Mouse (Mus musculus) neural tube, embryonic 11.5 days (tissue): ENCODE measurements around the gene Ttc21a. TPM values are rescaled to one million over a fixed set of nuclear protein-coding genes. Genes with fewer than 3 reads are reported as not detected.

ENCODE experiments used
- ATAC-seq: fragments of 200-750 bp; cut with Nextera tagmentation; 2 replicates; pipeline ENCODE4 v1.8.0; 2017; ENCODE audit warnings: moderate number of reproducible peaks, mild to moderate bottlenecking, moderate TSS enrichment, moderate library complexity; ENCODE audit not compliant: insufficient read depth, low FRiP score, low TSS enrichment
- DNase-seq: peaks from one replicate; pipeline ENCODE4 v3.0.0-alpha.2; 2015; ENCODE audit warnings: low spot score
- H3K27ac ChIP-seq: fragments of 300-500 bp; sonication (generic); 2 replicates; pipeline ENCODE4 v1.5.1; 2014; ENCODE audit warnings: low read depth, mild to moderate bottlenecking, low read length
- H3K27me3 ChIP-seq: fragments of 300-500 bp; sonication (generic); 2 replicates; pipeline ENCODE4 v1.6.1; 2014; ENCODE audit warnings: mild to moderate bottlenecking, low read length, mixed read lengths; ENCODE audit not compliant: control insufficient read depth, insufficient read depth
- H3K36me3 ChIP-seq: fragments of 300-500 bp; sonication (generic); 2 replicates; pipeline ENCODE4 v1.6.1; 2014; ENCODE audit warnings: mild to moderate bottlenecking, low read length, moderate library complexity, mixed read lengths; ENCODE audit not compliant: control insufficient read depth, insufficient read depth
- H3K4me1 ChIP-seq: fragments of 300-500 bp; sonication (generic); 2 replicates; pipeline ENCODE4 v1.6.1; 2014; ENCODE audit warnings: low read length, mixed read lengths; ENCODE audit not compliant: control insufficient read depth, insufficient read depth
- H3K4me2 ChIP-seq: fragments of 300-500 bp; sonication (generic); 2 replicates; pipeline ENCODE4 v1.6.1; 2014; ENCODE audit warnings: low read depth, mild to moderate bottlenecking, moderate library complexity
- H3K4me3 ChIP-seq: fragments of 300-500 bp; sonication (generic); 2 replicates; pipeline ENCODE4 v1.5.1; 2014; ENCODE audit warnings: low read depth, low read length
- H3K9ac ChIP-seq: fragments of 300-500 bp; sonication (generic); 2 replicates; pipeline ENCODE4 v1.6.1; 2014; ENCODE audit warnings: mild to moderate bottlenecking, low read length
- H3K9me3 ChIP-seq: fragments of 300-500 bp; sonication (generic); 2 replicates; pipeline ENCODE4 v1.6.1; 2016; ENCODE audit warnings: low read length; ENCODE audit not compliant: control insufficient read depth
- WGBS: fragments of 180-500 bp; shearing (Covaris S2); extraction: QIAGEN DNeasy Blood & Tissue Kit; methylation state at CpG from one replicate; pipeline ENCODE4 v1.1.7; 2014; 5-methylcytosine and 5-hydroxymethylcytosine counted together
- polyA plus RNA-seq: library from polyadenylated mRNA; unstranded; fragments of >200 nt; fragmentation: Nextera tagmentation; extraction: Ambion mirVana; gene quantifications from 2 replicates; pipeline ENCODE4 v1.2.1, GENCODE M21; 2014

Gene Ttc21a
- polyA plus RNA-seq, 1 experiment from 2014 or later, result 0.23 TPM

DNA sequence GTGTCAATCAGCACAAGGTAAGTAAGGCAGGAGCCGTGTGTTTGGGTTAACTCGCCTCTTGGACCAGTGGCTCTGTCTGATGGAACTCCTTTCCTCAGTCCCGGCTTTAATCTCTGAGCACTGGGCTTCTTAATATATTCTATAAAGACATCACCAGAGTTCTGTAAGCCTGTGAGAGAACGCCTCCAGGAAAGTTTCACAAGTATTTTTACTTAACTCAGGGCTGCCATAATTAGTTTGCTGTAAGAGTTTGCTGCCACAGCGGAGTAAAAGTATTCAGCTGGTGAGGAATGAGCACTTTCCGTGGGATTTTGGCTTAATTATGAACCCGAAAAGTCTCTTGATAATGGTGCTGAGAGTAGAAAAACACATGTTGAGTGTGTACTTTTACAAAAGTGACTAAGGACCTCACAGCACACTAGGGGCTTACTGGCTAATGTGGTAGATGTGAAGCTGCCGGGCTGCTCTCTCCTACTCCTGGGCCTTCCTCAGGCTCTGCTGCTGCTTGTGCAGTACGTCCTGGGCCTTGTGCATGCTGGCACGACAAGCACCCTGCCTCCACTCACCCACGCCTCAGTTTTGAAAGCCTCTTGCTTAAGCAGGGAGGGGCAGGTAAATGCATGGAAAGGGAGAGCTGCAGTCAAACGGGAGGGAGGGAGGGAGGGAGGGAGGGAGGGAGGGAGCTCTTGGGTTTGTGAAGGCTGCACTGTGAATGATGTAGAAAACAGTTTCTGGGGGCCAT, 34.8 kb upstream of the Ttc21a start:
- Histone ChIP-seq H3K9ac (no peak overlapping the region), H3K27me3 (no peaks in the 10 kb centered on the region), H3K4me2 (no peak overlapping the region), H3K36me3 (no peaks in the 10 kb centered on the region; the same call in 1 of the 2 replicates), H3K4me3 (no peak overlapping the region), H3K27ac (no peak overlapping the region), H3K9me3 (no peaks in the 10 kb centered on the region), H3K4me1 (no peaks in the 10 kb centered on the region)
- 85% methylated on average over 12 of the region's 12 CpGs for WGBS
- no peak for ATAC-seq
- no peak for DNase-seq

DNA sequence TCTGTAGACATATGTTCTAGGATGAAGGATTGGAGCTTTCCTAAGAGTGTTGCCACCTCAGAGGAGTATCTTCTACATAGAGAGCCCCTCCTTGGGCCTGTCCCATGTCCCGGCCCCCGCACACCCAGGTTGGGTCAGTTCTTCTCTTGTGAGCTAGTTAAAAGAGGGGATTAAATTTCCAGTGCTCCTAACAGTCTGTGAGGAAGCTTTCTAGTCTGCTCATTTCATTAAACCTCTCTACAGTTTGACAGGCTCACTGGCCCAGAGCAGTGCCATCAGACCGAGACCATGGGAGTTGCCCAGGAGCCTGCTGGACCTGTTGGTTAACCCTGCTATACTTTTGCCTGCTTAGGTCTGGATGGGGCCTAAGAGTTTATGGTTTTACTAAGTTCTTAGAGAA, 28.7 kb upstream of the Ttc21a start:
- Histone ChIP-seq H3K4me3 (no peak overlapping the region), H3K36me3 (peaks cover 4% of the 10 kb centered on the region), H3K27ac (no peak overlapping the region), H3K4me2 (no peak overlapping the region), H3K27me3 (no peaks in the 10 kb centered on the region), H3K9me3 (no peaks in the 10 kb centered on the region), H3K9ac (no peak overlapping the region), H3K4me1 (no peaks in the 10 kb centered on the region)
- ATAC-seq (no peak), DNase-seq (no peak)
- WGBS, result 90% methylated on average over 3 of the region's 3 CpGs

DNA sequence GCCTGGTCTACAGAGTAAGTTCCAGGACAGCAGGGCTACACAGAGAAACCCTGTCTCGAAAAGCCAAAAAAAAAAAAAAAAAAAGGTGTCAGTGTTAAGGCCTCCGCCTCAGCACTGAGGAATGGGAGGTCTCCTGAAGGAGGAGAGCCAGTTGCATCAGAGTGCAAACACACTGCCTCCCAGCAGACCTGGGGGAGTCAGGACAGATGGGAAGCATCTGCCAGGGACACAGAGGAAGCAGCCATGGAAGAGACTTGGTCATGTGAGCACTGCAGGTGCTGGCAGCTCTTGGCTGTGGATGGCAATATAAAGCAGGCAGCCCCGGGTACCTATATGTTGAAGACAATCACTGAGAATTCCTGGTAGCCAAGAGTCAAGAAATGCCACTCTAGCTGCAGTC, 27.5 kb upstream of the Ttc21a start:
- ATAC-seq (no peak), DNase-seq (no peak)
- no peak overlapping the region for H3K27ac ChIP-seq
- H3K27me3 ChIP-seq, result no peaks in the 10 kb centered on the region
- H3K9ac ChIP-seq, result no peak overlapping the region
- H3K4me2 ChIP-seq, result no peak overlapping the region
- H3K9me3 ChIP-seq, result no peaks in the 10 kb centered on the region
- WGBS, result 93% methylated on average over 3 of the region's 3 CpGs
- H3K36me3 ChIP-seq, result peaks cover 4% of the 10 kb centered on the region
- H3K4me1 ChIP-seq, result no peaks in the 10 kb centered on the region
- no peak overlapping the region for H3K4me3 ChIP-seq

DNA sequence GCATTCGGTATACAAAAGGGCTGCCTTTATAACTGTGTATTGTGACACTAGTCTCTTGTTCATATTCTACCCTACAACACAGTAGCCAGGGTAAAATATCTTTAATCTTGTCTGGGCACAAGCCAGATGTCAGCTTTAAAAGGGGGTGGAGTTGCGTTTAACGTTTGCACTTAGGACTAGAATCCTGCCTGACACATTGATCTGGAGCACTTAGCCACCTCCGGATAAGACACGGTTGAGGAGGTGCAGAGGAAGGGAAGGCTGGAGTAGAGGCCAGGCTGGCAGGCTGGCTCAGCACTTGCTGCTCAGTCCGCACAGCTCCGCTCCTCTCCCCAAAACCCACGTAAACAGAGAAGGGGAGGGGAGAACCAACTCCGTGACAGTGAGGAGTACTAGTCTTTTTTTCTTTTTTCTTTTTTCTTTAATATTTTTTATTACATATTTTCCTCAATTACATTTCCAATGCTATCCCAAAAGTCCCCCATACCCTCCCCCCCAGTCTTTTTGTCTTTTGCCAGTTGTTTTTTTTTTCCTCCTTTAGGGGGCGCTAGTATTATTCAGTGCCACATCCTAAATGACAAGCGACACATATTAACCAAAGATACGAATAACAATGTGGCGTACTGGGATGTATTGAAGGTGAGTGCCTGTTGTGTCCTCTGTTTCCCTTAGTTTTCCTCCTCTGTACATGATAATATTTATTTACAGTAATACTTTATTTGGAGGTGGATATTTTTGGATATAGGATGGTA, 24.1 kb upstream of the Ttc21a start:
- no peaks in the 10 kb centered on the region for H3K27me3 ChIP-seq
- 82% methylated on average over 13 of the region's 13 CpGs for WGBS
- no peak overlapping the region for H3K27ac ChIP-seq
- no peak overlapping the region for H3K4me3 ChIP-seq
- no peaks in the 10 kb centered on the region for H3K9me3 ChIP-seq
- H3K36me3 ChIP-seq, result peaks cover 9% of the 10 kb centered on the region
- no peak for DNase-seq
- no peak for ATAC-seq
- H3K4me1 ChIP-seq, result no peaks in the 10 kb centered on the region
- H3K4me2 ChIP-seq, result no peak overlapping the region
- H3K9ac ChIP-seq, result no peak overlapping the region

DNA sequence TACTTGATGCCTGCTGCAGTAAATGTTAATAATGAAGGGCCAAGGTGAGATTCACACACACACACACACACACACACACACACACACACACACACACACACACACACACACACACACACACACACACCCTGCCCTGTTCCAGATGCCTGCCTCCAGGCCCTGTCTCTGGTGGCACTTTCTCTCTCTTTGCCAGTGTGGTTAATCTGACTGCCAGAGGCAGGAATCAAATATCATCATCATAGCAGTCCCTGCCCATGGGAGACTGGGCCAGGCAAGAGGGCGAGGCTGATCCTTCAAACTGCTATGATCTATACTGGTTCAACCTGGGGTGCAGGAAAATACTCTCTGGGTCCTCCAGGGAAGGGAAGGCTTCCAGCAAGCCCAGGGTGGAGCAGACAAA, 17.5 kb upstream of the Ttc21a start:
- Histone ChIP-seq H3K9ac (no peak overlapping the region), H3K36me3 (peaks cover 18% of the 10 kb centered on the region), H3K27ac (no peak overlapping the region), H3K4me1 (no peaks in the 10 kb centered on the region), H3K27me3 (no peaks in the 10 kb centered on the region), H3K4me2 (no peak overlapping the region), H3K4me3 (no peak overlapping the region), H3K9me3 (no peaks in the 10 kb centered on the region)
- ATAC-seq (no peak), DNase-seq (no peak)
- WGBS, result 81% methylated on average over 1 of the region's 1 CpGs

DNA sequence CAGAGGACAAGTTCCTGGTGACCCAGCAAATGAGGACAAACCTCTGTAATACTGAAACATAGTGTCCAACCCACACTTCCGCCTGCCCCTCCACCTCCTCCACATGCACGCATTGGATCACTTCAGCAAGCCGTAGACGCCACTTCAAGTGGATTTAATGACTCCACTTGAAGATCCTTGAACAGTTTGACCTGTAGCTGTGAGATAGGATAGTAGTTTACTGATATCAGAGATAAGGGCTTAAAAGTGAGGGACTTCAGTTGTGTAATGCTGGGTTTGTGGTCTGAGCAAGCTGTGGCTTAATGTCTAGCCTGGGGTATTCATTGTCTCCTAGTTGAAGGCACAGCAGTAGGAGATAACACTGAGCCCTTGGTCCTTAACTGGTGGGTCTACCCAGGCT, 13.9 kb upstream of the Ttc21a start:
- H3K27ac ChIP-seq, result no peak overlapping the region
- no peaks in the 10 kb centered on the region for H3K9me3 ChIP-seq
- DNase-seq, result no peak
- H3K36me3 ChIP-seq, result peaks cover 17% of the 10 kb centered on the region
- no peak overlapping the region for H3K9ac ChIP-seq
- WGBS, result 94% methylated on average over 4 of the region's 4 CpGs
- no peak for ATAC-seq
- no peak overlapping the region for H3K4me3 ChIP-seq
- no peak overlapping the region for H3K4me2 ChIP-seq
- H3K27me3 ChIP-seq, result no peaks in the 10 kb centered on the region
- H3K4me1 ChIP-seq, result no peaks in the 10 kb centered on the region

DNA sequence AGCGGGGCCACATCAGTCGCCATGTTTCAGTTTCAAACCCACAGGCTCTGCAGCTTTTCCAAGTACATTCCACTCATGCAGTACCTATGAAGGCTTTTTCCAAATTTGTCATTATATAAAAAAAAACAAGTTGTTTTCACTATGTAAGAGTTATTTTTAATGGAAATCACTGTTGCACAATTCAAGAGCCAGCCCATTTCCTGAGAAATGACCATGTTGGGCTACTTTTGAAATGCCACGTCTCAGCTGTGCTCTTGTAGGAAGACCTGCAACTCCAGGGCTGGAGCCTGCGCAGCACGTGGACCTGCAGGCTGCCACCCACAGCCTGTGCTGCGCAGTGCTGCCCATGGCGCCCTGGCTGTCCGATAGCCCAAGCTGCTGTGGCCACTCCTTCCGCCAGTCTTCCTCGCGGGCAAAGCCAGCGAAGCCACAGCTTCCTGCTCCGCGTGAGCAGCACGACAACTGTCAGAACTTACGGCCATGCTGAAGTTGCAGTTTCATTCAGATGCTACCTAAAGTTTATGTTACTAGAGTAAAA, 12.2 kb upstream of the Ttc21a start:
- 96% methylated on average over 16 of the region's 16 CpGs for WGBS
- Histone ChIP-seq H3K9me3 (no peaks in the 10 kb centered on the region), H3K27me3 (no peaks in the 10 kb centered on the region), H3K4me1 (no peaks in the 10 kb centered on the region), H3K4me2 (no peak overlapping the region), H3K36me3 (peaks cover 12% of the 10 kb centered on the region), H3K27ac (no peak overlapping the region), H3K9ac (no peak overlapping the region), H3K4me3 (no peak overlapping the region)
- ATAC-seq, result no peak
- DNase-seq, result no peak

DNA sequence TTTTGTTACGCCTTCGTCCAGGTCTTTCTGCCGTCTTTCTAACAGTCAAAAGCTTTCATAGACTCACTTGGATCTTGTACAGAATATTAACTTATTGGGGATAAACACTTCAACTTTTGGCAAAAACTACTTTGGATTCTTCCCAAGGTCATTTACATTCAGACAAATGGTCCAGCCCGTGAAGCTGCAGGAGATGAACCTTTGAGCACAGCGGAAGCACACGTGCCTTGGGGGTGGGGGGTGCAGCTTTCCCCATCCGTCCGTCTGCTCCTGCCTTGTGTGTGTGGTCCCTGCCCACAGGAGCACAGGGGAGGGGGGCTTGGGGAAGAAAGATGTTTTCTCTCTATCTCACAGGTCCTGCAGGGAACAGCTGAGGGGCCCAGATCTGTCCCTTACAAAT, 11.7 kb upstream of the Ttc21a start:
- no peak for DNase-seq
- ATAC-seq, result no peak
- Histone ChIP-seq H3K36me3 (peaks cover 14% of the 10 kb centered on the region), H3K27me3 (no peaks in the 10 kb centered on the region), H3K4me3 (no peak overlapping the region), H3K9ac (no peak overlapping the region), H3K27ac (no peak overlapping the region), H3K9me3 (no peaks in the 10 kb centered on the region), H3K4me2 (no peak overlapping the region), H3K4me1 (no peaks in the 10 kb centered on the region)
- 89% methylated on average over 8 of the region's 8 CpGs for WGBS

DNA sequence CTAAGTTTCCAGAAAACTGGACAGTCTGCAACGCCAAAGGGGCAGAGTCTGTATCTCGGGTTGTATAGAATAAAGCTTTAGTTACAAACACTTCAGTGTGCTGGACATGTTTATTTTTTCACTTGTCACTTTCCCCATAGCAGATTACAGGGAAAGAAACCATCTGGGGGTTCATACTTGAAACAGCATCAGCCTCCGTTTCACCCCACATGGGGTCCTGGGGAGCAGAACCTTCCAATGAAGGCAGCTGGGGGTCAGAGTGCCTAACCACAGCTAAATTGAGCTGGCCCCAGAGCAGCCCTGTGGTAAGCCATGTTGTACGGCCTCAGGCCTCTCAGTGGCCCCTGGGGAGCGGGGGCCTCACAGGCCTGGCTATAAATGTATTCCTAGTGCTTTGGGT, 10.9 kb upstream of the Ttc21a start:
- 85% methylated on average over 5 of the region's 5 CpGs for WGBS

More for the DNA sequence above, 10.9 kb upstream of the Ttc21a start:
- DNase-seq (no peak), ATAC-seq (no peak)
- H3K27me3 ChIP-seq, result no peaks in the 10 kb centered on the region
- no peak overlapping the region for H3K9ac ChIP-seq
- no peak overlapping the region for H3K4me2 ChIP-seq
- H3K4me1 ChIP-seq, result no peaks in the 10 kb centered on the region
- no peaks in the 10 kb centered on the region for H3K9me3 ChIP-seq
- no peak overlapping the region for H3K27ac ChIP-seq
- H3K4me3 ChIP-seq, result no peak overlapping the region
- peaks cover 13% of the 10 kb centered on the region for H3K36me3 ChIP-seq
